Mouse (Mus musculus) intestine, embryonic 16.5 days (tissue): ENCODE measurements around the gene Prss30. TPM values are rescaled to one million over a fixed set of nuclear protein-coding genes. Genes with fewer than 3 reads are reported as not detected.

Experiments used
- ATAC-seq: fragments of 200-750 bp; cut with Nextera tagmentation; 2 replicates; pipeline ENCODE4 v1.8.0; 2017; ENCODE audit warnings: moderate TSS enrichment, moderate library complexity
- H3K27ac ChIP-seq: fragments of 300-500 bp; sonication (generic); 2 replicates; pipeline ENCODE4 v1.5.1; 2014; ENCODE audit warnings: mild to moderate bottlenecking, low read length
- H3K27me3 ChIP-seq: fragments of 300-500 bp; sonication (generic); replicated peaks from 2 replicates; pipeline ENCODE4 v1.6.1; 2014; ENCODE audit warnings: low read length, control low read depth, mixed read lengths; ENCODE audit not compliant: control insufficient read depth, insufficient read depth
- H3K36me3 ChIP-seq: fragments of 300-500 bp; sonication (generic); 2 replicates; pipeline ENCODE4 v1.6.1; 2014; ENCODE audit warnings: low read length, control low read depth; ENCODE audit not compliant: control insufficient read depth, insufficient read depth
- H3K4me1 ChIP-seq: fragments of 300-500 bp; sonication (generic); 2 replicates; pipeline ENCODE4 v1.6.1; 2014; ENCODE audit warnings: low read length, control low read depth, mixed read lengths; ENCODE audit not compliant: control insufficient read depth, insufficient read depth
- H3K4me2 ChIP-seq: fragments of 300-500 bp; sonication (generic); 2 replicates; pipeline ENCODE4 v1.6.1; 2014; ENCODE audit warnings: low read depth, low read length, control low read depth
- H3K4me3 ChIP-seq: fragments of 300-500 bp; sonication (generic); 2 replicates; pipeline ENCODE4 v1.5.1; 2014; ENCODE audit warnings: mild to moderate bottlenecking, low read length
- H3K9ac ChIP-seq: fragments of 300-500 bp; sonication (generic); 2 replicates; pipeline ENCODE4 v1.6.1; 2014; ENCODE audit warnings: low read depth, low read length
- H3K9me3 ChIP-seq: fragments of 300-500 bp; sonication (generic); 2 replicates; pipeline ENCODE4 v1.6.1; 2016; ENCODE audit warnings: low read length, control low read depth; ENCODE audit not compliant: control insufficient read depth
- WGBS: fragments of 180-500 bp; shearing (Covaris S2); extraction: QIAGEN DNeasy Blood & Tissue Kit; methylation state at CpG from one replicate; pipeline ENCODE4 v1.1.7; 2014; 5-methylcytosine and 5-hydroxymethylcytosine counted together
- polyA plus RNA-seq: library from polyadenylated mRNA; unstranded; fragments of >200 nt; fragmentation: Nextera tagmentation; extraction: Ambion mirVana; gene quantifications from 2 replicates; pipeline ENCODE4 v1.2.1, GENCODE M21; 2015

The Prss30 gene
- 3.2 and 4.3 TPM in 2 replicates for polyA plus RNA-seq

DNA sequence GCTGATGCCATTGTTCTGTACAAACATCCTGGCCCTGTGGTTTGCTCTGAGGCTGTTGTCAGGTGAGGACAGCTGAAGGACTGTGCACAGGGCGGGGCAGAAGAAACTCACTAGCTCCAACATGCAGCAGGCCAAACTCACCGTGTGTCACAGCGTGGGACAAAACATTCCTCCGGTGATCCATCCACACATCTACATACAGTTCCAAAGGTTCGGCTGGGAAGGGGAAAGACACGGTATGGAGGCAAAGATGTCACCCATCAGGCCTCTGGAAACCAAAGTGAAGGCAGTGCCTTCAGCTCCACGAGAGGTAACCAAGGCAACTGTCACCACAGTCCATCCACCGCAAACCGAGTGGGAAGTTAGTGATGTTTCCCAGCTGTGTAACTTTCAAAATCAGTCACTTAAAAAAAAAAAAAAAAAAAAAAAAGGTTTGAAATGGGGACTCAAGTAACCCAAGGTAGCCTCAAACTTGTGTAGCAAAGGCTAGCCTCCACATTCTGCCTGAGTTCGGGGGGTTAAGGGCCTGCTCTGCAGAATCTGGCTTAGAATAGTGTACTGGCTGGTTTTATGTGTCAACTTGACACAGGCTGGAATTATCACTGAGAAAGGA, at the start of gene Prss30:
Prss30 (minus strand) TSS at position 270 of the 613 bp plus-strand sequence.
- Histone ChIP-seq H3K4me3 (no peak within 1 kb of the TSS), H3K9me3 (no peaks in the 10 kb centered on the region), H3K9ac (no peak within 1 kb of the TSS; the same call in 1 of the 2 replicates), H3K36me3 (no peaks in the 10 kb centered on the region), H3K4me1 (peaks cover 12% of the 10 kb centered on the region), H3K4me2 (no peak within 1 kb of the TSS), H3K27me3 (no peaks in the 10 kb centered on the region), H3K27ac (peak within 1 kb of the TSS; percentile 28)
- peak; percentile 36; the same call in 1 of the 2 replicates for ATAC-seq
- WGBS: 66% methylated on average over 10 of the region's 10 CpGs

DNA sequence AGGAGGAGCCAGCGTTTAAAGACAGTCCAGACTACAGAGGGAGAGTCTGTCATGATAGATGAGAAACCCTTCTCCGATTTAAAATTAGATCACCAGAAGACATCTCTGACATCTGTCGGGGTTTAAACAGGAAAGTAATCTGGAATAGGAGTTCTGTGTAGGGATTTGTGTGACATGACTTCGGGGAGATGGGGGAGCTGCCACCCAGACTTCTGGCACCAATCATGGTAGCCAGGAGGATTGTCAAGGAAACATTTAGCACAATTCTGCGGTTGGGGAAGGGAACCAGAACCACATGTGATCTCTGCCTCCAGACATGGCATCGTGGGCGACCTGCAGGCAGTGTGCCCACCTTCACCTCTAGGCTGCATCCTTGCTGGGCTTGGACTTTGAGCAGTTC, 49.1 kb upstream of the Prss30 start:
- H3K9me3 ChIP-seq: no peaks in the 10 kb centered on the region
- no peak for ATAC-seq
- 80% methylated on average over 7 of the region's 7 CpGs for WGBS
- no peaks in the 10 kb centered on the region for H3K4me1 ChIP-seq
- no peak overlapping the region for H3K9ac ChIP-seq
- no peaks in the 10 kb centered on the region for H3K36me3 ChIP-seq
- H3K27me3 ChIP-seq: no peaks in the 10 kb centered on the region
- no peak overlapping the region for H3K27ac ChIP-seq
- H3K4me3 ChIP-seq: no peak overlapping the region
- H3K4me2 ChIP-seq: no peak overlapping the region

DNA sequence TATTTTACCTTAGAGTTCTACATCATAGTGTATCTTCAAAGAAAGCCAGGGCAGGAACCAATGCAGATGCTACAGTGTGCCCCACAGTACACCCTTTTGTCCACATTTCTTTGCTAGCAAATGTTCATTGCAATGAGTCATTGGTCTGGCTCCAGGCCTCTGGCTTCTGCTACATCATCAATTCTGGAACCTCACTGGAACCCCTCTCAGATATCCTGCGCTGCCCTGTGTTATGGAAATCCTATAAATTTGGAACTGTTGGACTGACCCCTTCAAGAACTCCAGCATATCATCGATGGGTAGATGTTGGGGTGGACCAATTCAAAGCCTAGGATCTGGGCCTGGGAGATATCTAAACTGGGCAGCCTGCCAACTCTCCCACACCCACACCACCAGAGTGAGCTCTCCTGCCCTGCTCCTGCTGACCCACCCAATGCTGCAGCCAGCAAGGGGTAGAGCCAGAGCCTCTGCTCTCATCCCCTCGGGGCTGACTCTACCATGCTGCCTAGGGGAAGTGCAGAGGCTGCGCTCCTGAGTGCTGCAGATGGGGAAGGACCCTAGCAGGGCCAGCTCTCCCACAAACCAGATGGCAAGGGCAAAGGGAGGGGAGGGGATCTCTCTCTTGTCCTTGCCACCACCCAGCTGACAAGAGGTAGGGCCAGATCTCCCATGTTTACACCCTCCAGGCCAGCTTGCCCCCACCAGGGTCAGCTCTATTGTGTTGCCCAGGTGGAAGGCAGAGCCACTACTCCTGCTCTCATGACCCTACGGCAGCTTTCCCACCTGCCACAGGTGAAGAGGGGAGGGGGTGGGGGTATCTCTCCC, 41.2 kb upstream of the Prss30 start:
- WGBS: 45% methylated on average over 5 of the region's 5 CpGs
- H3K4me3 ChIP-seq: no peak overlapping the region
- no peaks in the 10 kb centered on the region for H3K27me3 ChIP-seq
- peaks cover 15% of the 10 kb centered on the region for H3K4me1 ChIP-seq
- H3K9me3 ChIP-seq: no peaks in the 10 kb centered on the region
- no peak overlapping the region for H3K9ac ChIP-seq
- H3K27ac ChIP-seq: peak overlapping the region; percentile 60
- H3K4me2 ChIP-seq: no peak overlapping the region
- H3K36me3 ChIP-seq: no peaks in the 10 kb centered on the region
- ATAC-seq: peak; percentile 78

DNA sequence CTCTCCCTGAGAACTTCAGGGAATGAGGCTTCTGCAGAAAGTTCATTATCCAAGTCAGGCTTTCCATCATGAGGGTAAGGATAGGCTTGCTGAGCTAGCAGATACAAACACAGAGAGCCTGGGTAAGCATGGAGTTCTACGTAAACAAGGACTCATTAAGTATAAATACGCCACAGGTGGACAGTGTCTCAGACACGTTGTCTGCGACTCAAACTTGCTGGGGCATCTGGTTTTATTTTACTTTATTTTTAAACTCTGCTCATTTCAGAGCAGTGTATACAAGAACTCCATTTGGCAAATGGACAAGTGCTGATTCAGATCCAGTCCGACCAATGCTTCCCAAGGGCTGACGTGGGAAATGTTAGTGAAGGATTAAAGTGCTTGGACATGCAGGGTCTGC, 40.3 kb upstream of the Prss30 start:
- 0 out of 2 replicates have a peak overlapping the region, but pooled peaks have one; percentile 18 for H3K4me2 ChIP-seq
- H3K4me3 ChIP-seq: no peak overlapping the region
- H3K27me3 ChIP-seq: no peaks in the 10 kb centered on the region
- peaks cover 15% of the 10 kb centered on the region for H3K4me1 ChIP-seq
- 45% methylated on average over 6 of the region's 6 CpGs for WGBS
- H3K9me3 ChIP-seq: no peaks in the 10 kb centered on the region
- no peaks in the 10 kb centered on the region for H3K36me3 ChIP-seq
- no peak overlapping the region for H3K9ac ChIP-seq
- H3K27ac ChIP-seq: peak overlapping the region; percentile 72
- ATAC-seq: peak; percentile 56

DNA sequence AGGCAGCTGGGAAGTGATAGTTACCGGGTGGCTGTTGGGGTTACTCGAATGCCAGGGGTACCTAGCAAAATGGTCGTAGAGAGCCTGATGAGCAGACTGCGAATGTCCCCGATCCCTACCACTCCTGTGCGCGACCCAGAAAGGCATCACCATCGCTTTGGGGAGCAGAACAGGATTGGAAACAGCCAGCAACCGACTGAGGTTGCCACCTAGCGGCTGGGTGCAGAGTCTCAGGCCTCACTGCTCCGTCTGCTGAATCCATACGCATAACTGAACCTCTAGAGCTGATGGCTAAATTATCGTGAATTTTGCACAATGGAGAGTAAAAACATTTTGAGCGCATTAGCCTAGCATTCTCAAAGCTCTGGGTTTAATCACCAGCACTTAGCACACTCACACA, 35.4 kb upstream of the Prss30 start:
- Histone ChIP-seq H3K4me3 (no peak overlapping the region), H3K9me3 (0 out of 2 replicates have a peak, but pooled peaks cover 4% of the 10 kb centered on the region), H3K4me1 (no peaks in the 10 kb centered on the region), H3K9ac (no peak overlapping the region), H3K27ac (no peak overlapping the region), H3K4me2 (no peak overlapping the region), H3K27me3 (no peaks in the 10 kb centered on the region), H3K36me3 (no peaks in the 10 kb centered on the region)
- ATAC-seq: no peak
- 42% methylated on average over 14 of the region's 14 CpGs for WGBS

DNA sequence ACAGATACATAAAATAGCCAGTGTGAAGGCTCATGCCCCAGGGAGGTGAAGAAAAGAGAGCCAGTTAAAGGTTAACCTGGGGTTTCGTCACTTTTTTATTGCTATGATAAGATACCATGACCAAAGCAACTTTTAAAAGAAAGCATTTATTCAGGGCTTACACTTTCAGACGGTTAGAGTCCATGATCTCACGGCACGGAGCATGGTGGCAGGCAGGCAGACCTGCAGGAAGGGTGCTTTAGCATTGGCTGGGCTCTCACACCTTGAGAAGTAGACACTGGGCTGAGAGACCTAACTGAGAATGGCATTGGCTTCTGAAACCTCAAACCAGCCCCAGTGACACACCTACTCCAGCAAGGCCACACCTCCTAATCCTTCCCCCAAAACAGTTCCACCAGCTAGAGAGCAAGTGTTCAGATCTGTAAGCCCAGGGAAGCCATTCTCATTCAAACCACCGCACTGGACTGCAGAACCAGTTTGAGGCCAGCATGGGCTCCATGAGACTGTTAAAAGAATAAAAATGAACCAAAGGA, 34.1 kb upstream of the Prss30 start:
- H3K4me1 ChIP-seq: no peaks in the 10 kb centered on the region
- no peaks in the 10 kb centered on the region for H3K27me3 ChIP-seq
- 0 out of 2 replicates have a peak, but pooled peaks cover 4% of the 10 kb centered on the region for H3K9me3 ChIP-seq
- no peak overlapping the region for H3K4me3 ChIP-seq
- H3K36me3 ChIP-seq: no peaks in the 10 kb centered on the region
- ATAC-seq: peak; percentile 87
- H3K4me2 ChIP-seq: no peak overlapping the region
- 66% methylated on average over 5 of the region's 5 CpGs for WGBS
- peak overlapping the region; percentile 68 for H3K27ac ChIP-seq
- no peak overlapping the region for H3K9ac ChIP-seq

DNA sequence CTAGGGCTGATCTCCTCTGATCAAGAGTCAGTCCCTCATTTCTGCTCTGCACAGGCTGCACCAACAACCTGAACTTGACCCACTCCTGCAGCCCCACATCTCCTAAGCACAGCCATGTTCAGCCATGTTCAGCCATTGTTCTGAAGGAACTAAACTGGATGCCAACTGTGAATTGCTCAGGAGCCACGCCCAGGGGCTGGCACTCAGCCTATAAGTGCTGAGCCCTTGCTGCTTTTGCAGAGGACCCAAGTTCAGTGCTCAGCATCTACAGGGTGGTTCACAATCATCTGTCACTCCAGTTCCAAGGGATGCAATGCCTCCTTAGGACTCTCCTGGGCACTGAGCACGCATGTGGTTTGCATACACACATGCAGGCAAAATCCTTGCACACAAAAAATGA, 32.6 kb upstream of the Prss30 start:
- Histone ChIP-seq H3K4me2 (no peak overlapping the region), H3K9ac (no peak overlapping the region), H3K9me3 (0 out of 2 replicates have a peak, but pooled peaks cover 4% of the 10 kb centered on the region), H3K36me3 (no peaks in the 10 kb centered on the region), H3K27me3 (no peaks in the 10 kb centered on the region), H3K4me3 (no peak overlapping the region), H3K4me1 (peaks cover 1% of the 10 kb centered on the region; the same call in 1 of the 2 replicates), H3K27ac (no peak overlapping the region)
- no peak for ATAC-seq
- 80% methylated on average over 2 of the region's 2 CpGs for WGBS

DNA sequence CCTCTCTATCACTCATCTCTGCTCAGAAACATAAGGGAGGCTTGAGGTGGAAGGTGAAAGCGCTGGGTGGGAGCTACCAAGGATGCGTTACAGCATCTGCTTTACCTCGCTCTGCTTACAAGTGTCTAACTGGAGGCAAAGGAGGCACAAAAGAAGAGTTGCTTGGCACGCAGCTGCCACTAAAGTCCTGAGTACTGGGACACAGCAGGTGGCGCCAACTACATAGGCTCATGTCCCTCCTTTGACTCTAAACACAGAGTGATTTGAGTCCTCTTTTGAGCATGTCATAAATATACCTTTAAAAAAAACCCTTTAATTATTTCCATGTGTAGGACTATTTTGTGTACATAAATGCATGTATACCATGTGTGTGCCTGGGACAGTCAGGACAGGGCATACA, 29.3 kb upstream of the Prss30 start:
- Histone ChIP-seq H3K4me2 (no peak overlapping the region), H3K27me3 (no peaks in the 10 kb centered on the region), H3K4me1 (peaks cover 7% of the 10 kb centered on the region; the same call in 1 of the 2 replicates), H3K27ac (no peak overlapping the region), H3K9ac (no peak overlapping the region), H3K36me3 (no peaks in the 10 kb centered on the region), H3K9me3 (no peaks in the 10 kb centered on the region), H3K4me3 (no peak overlapping the region)
- ATAC-seq: no peak
- WGBS: 70% methylated on average over 5 of the region's 5 CpGs

DNA sequence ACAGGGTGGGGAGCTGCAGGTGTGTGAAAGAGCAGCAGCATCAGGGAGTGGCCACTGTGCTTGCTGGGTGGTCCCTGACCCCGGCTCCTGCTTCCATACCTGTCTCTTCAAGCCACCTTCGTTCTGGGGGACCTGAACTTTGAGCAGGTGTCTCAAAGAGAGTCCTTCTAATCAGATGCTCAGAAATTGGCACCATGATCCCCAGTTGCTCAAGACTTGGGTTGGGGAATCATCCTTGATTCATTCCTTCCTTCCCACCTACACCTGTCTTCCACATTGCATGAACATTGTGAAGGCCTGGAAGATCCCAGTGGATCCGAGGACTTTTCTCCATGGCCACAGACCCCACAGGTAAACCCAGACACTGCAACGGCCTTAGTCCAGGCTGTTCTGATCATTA, 27.7 kb upstream of the Prss30 start:
- no peaks in the 10 kb centered on the region for H3K27me3 ChIP-seq
- no peak overlapping the region for H3K9ac ChIP-seq
- ATAC-seq: no peak
- no peaks in the 10 kb centered on the region for H3K9me3 ChIP-seq
- H3K4me2 ChIP-seq: no peak overlapping the region
- no peak overlapping the region for H3K4me3 ChIP-seq
- H3K4me1 ChIP-seq: peaks cover 7% of the 10 kb centered on the region; the same call in 1 of the 2 replicates
- no peak overlapping the region for H3K27ac ChIP-seq
- 66% methylated on average over 4 of the region's 4 CpGs for WGBS
- H3K36me3 ChIP-seq: no peaks in the 10 kb centered on the region
